ENCODE assay signal across 9 mouse cellular contexts in genomic region chr9:53173258-53173657, GRCm38 (mm10).
DNase-seq lines count a peak whose midpoint lies in the region; ATAC-seq and TF ChIP-seq lines count a peak whose summit lies in the region.
"Had no signal": no experiment of that assay in that cellular context is flagged by ENCODE, and none has a peak within 500 bp of the region (broad histone marks: within the 10 kb centered on the region; RNA-seq: fewer than 3 reads in every experiment).

No protein-coding gene starts in this region.

- peak; percentile 31 for DNase-seq in CH12.LX (ENCODE audit: extremely low read depth)
- DNase-seq in Patski (ENCODE audit: low read depth, low spot score), result no peak
- peak; percentile 27 to 42 for DNase-seq in kidney, postnatal 36 days
- DNase-seq in spleen, adult 12 weeks (ENCODE audit: low spot score), result no peak
- DNase-seq in c-Kit-positive CD71-positive TER-119-positive erythroid progenitor cells, embryonic 14.5 days (ENCODE audit: low spot score), result no peak
- no peak for DNase-seq in layer of hippocampus, adult 9-10 months (ENCODE audit: low spot score)

- H3K27ac ChIP-seq in intestine, postnatal 0 days (ENCODE audit: low read depth, low read length), result no peak overlapping the region
- H3K27ac ChIP-seq in intestine, embryonic 15.5 days, result no peak overlapping the region
- H3K27ac ChIP-seq in CH12.LX (ENCODE audit: insufficient read depth, low read depth), result no peak overlapping the region

- H3K79me2 ChIP-seq in CH12.LX (replicated peaks; ENCODE audit: control insufficient read depth, extremely low read depth, insufficient read depth, poor library complexity, severe bottlenecking), result no peaks in the 10 kb centered on the region

- CTCF ChIA-PET in Patski (lab: Charles Lee), result no interaction called here

- TF ChIP-seq POLR2A in CH12.LX (IDR thresholded peaks at IDR 0.05; ENCODE audit: low read depth, low read length), result no peak

- no peaks in the 10 kb centered on the region for H3K9me3 ChIP-seq in intestine, postnatal 0 days (ENCODE audit: control insufficient read depth)
- H3K9me3 ChIP-seq in intestine, embryonic 15.5 days, result no peaks in the 10 kb centered on the region
- H3K9me3 ChIP-seq in CH12.LX (replicated peaks; ENCODE audit: low read length), result no peaks in the 10 kb centered on the region

- in situ Hi-C loops in CH12.LX (cut with MboI; ENCODE audit: low pct_ligation_motif_present, low pct_unique_long_range_greater_than_20kb, low sequenced_read_pairs) (no loop called here), Patski (cut with MboI; ENCODE audit: low pct_unique_long_range_greater_than_20kb) (no loop called here)

- dilution Hi-C loops in CH12.LX (cut with MboI; ENCODE audit: extremely low pct_ligation_motif_present, extremely low pct_unique_long_range_greater_than_20kb, low sequenced_read_pairs), result no loop called here

- TF ChIP-seq RAD21 in CH12.LX (IDR thresholded peaks at IDR 0.05; ENCODE audit: low read depth, low read length), result peak; percentile 18

- no peaks in the 10 kb centered on the region for H3K4me1 ChIP-seq in intestine, postnatal 0 days (replicated peaks; ENCODE audit: control insufficient read depth, insufficient read depth, low read length)
- H3K4me1 ChIP-seq in intestine, embryonic 15.5 days (replicated peaks), result no peaks in the 10 kb centered on the region
- H3K4me1 ChIP-seq in CH12.LX (ENCODE audit: control insufficient read depth in 1 of 2, insufficient read depth in 2 of 2), result no peaks in the 10 kb centered on the region

- no peaks in the 10 kb centered on the region for H3K27me3 ChIP-seq in intestine, postnatal 0 days (replicated peaks; ENCODE audit: control insufficient read depth, insufficient read depth, low read length)
- no peaks in the 10 kb centered on the region for H3K27me3 ChIP-seq in intestine, embryonic 15.5 days (replicated peaks)
- H3K27me3 ChIP-seq in CH12.LX (replicated peaks) (no peaks in the 10 kb centered on the region), Patski (no peaks in the 10 kb centered on the region)

- no peak overlapping the region for H3K4me3 ChIP-seq in intestine, postnatal 0 days (ENCODE audit: low read depth, low read length)
- no peak overlapping the region for H3K4me3 ChIP-seq in intestine, embryonic 15.5 days (replicated peaks)
- no peak overlapping the region for H3K4me3 ChIP-seq in CH12.LX (replicated peaks in 1 of 3; ENCODE audit: low read depth in 2 of 3, low read length in 2 of 3, poor library complexity in 1 of 3)
- H3K4me3 ChIP-seq: myocyte had no signal

- TF ChIP-seq EP300 in CH12.LX (IDR thresholded peaks at IDR 0.05; ENCODE audit: low read length), result no peak

- WGBS in intestine, postnatal 0 days, result 64% methylated on average over 2 of the region's 2 CpGs
- 58% methylated on average over 2 of the region's 2 CpGs for WGBS in intestine, embryonic 15.5 days

- no peak for ATAC-seq in intestine, postnatal 0 days
- ATAC-seq in intestine, embryonic 15.5 days, result no peak
- no peak for ATAC-seq in Patski

- no peaks in the 10 kb centered on the region; the same call in 1 of the 2 replicates for H3K36me3 ChIP-seq in intestine, postnatal 0 days (ENCODE audit: control insufficient read depth, insufficient read depth)
- no peaks in the 10 kb centered on the region for H3K36me3 ChIP-seq in intestine, embryonic 15.5 days
- peaks cover 0 to 4% of the 10 kb centered on the region in 2 experiments for H3K36me3 ChIP-seq in CH12.LX (replicated peaks in 1 of 2; ENCODE audit: control insufficient read depth in 1 of 2, insufficient read depth in 1 of 2, low read length in 1 of 2)

- no peak overlapping the region for H3K9ac ChIP-seq in intestine, postnatal 0 days (ENCODE audit: low read depth, low read length)
- no peak overlapping the region for H3K9ac ChIP-seq in intestine, embryonic 15.5 days
- no peak overlapping the region for H3K9ac ChIP-seq in CH12.LX (ENCODE audit: insufficient read depth, low read depth)

- H3K4me2 ChIP-seq in intestine, postnatal 0 days (replicated peaks; ENCODE audit: low read depth), result no peak overlapping the region
- no peak overlapping the region for H3K4me2 ChIP-seq in intestine, embryonic 15.5 days (replicated peaks)
- no peak overlapping the region for H3K4me2 ChIP-seq in CH12.LX (ENCODE audit: insufficient read depth, low read depth, poor library complexity, severe bottlenecking)

- POLR2A ChIA-PET in Patski (lab: Charles Lee), result no interaction called here

- TF ChIP-seq CTCF in intestine, postnatal 0 days (IDR thresholded peaks at IDR 0.05; ENCODE audit: low read depth), result peak; percentile 50
- TF ChIP-seq CTCF in CH12.LX (conservative IDR thresholded peaks at IDR 0.05 in 1 of 2, IDR thresholded peaks at IDR 0.05 in 1 of 2; ENCODE audit: low read depth in 2 of 2, low read length in 2 of 2) (peak in 1 of 2 experiments; percentile 47; a peak in 2 of 4 replicates), Patski (IDR thresholded peaks at IDR 0.05) (peak; percentile 63)

TF ChIP-seq in CH12.LX, 34 proteins besides CTCF, POLR2A, EP300 and RAD21:
- TF ChIP-seq USF2 (conservative IDR thresholded peaks at IDR 0.05; ENCODE audit: low read depth, low read length), result no peak
- TF ChIP-seq JUND (conservative IDR thresholded peaks at IDR 0.05; ENCODE audit: low read depth, low read length), result no peak
- TF ChIP-seq MAX (IDR thresholded peaks at IDR 0.05; ENCODE audit: low read length), result no peak
- TF ChIP-seq E2F4 (IDR thresholded peaks at IDR 0.05; ENCODE audit: insufficient replicate concordance, low read depth, low read length), result no peak
- no peak for TF ChIP-seq SMC3 (IDR thresholded peaks at IDR 0.05; ENCODE audit: low read depth, low read length)
- no peak for TF ChIP-seq ELF1 (IDR thresholded peaks at IDR 0.05; ENCODE audit: low read depth, low read length)
- TF ChIP-seq IRF4 (IDR thresholded peaks at IDR 0.05; ENCODE audit: low read depth, low read length), result no peak
- no peak for TF ChIP-seq NRF1 (IDR thresholded peaks at IDR 0.05; ENCODE audit: low read depth, low read length)
- no peak for TF ChIP-seq MEF2A (IDR thresholded peaks at IDR 0.05; ENCODE audit: borderline replicate concordance, low read depth, low read length)

Comparison
In these comparisons a context has a peak if more than half of its experiments do, and no peak if none do; other contexts are left out.
1. DNase-seq: peak in CH12.LX (single experiment) and kidney, postnatal 36 days (2 of 2); none in Patski (single experiment), spleen, adult 12 weeks (single experiment), c-Kit-positive CD71-positive TER-119-positive erythroid progenitor cells, embryonic 14.5 days (single experiment) and layer of hippocampus, adult 9-10 months (single experiment).